Mouse (Mus musculus): ENCODE results near the gene Cyp4f39.

- TF ChIP-seq CTCF (IDR thresholded peaks at IDR 0.05; ENCODE audit: borderline replicate concordance, control insufficient read depth, extremely low read depth, insufficient read depth, low read length, poor library complexity) (no peak), POLR2A (IDR thresholded peaks at IDR 0.05; ENCODE audit: control insufficient read depth, extremely low read depth, insufficient read depth, low read length, poor library complexity) (no peak)
Observed at GRCm38 (mm10) chr17:32431972-32432371, 20.6 kb upstream of the Cyp4f39 start.
